Mouse (Mus musculus) embryonic facial prominence, embryonic 12.5 days (tissue): ENCODE data around the gene Slc38a6. TPM values are rescaled to one million over a fixed set of nuclear protein-coding genes. Genes with fewer than 3 reads are reported as not detected.
A peak's percentile ranks its signal among the peaks of the same experiment; 100 is the strongest.

Experiments used
- ATAC-seq: fragments of 200-750 bp; cut with Nextera tagmentation; 2 replicates; pipeline ENCODE4 v1.8.0; 2017; ENCODE audit not compliant: insufficient number of reproducible peaks, insufficient read depth, low FRiP score, low TSS enrichment
- H3K27ac ChIP-seq: fragments of 300-500 bp; sonication (generic); 2 replicates; pipeline ENCODE4 v1.5.1; 2016; ENCODE audit warnings: mild to moderate bottlenecking
- H3K27me3 ChIP-seq: fragments of 300-500 bp; sonication (generic); 2 replicates; pipeline ENCODE4 v1.6.1; 2016; ENCODE audit warnings: mild to moderate bottlenecking, moderate library complexity
- H3K36me3 ChIP-seq: fragments of 300-500 bp; sonication (generic); 2 replicates; pipeline ENCODE4 v1.6.1; 2016; ENCODE audit warnings: mild to moderate bottlenecking
- H3K4me1 ChIP-seq: fragments of 300-500 bp; sonication (generic); 2 replicates; pipeline ENCODE4 v1.6.1; 2016
- H3K4me2 ChIP-seq: fragments of 300-500 bp; sonication (generic); replicated peaks from 2 replicates; pipeline ENCODE4 v1.6.1; 2016; ENCODE audit warnings: mild to moderate bottlenecking, moderate library complexity
- H3K4me3 ChIP-seq: fragments of 300-500 bp; sonication (generic); 2 replicates; pipeline ENCODE4 v1.5.1; 2016; ENCODE audit warnings: mild to moderate bottlenecking
- H3K9ac ChIP-seq: fragments of 300-500 bp; sonication (generic); 2 replicates; pipeline ENCODE4 v1.6.1; 2016; ENCODE audit warnings: mild to moderate bottlenecking, moderate library complexity
- H3K9me3 ChIP-seq: fragments of 300-500 bp; sonication (generic); 2 replicates; pipeline ENCODE4 v1.6.1; 2016; ENCODE audit warnings: mild to moderate bottlenecking, moderate library complexity
- WGBS: fragments of 180-500 bp; shearing (Covaris S2); methylation state at CpG from one replicate; pipeline ENCODE4 v1.1.7; 2016; 5-methylcytosine and 5-hydroxymethylcytosine counted together
- polyA plus RNA-seq: library from polyadenylated mRNA; unstranded; fragments of >200 nt; fragmentation: Nextera tagmentation; extraction: Ambion mirVana; gene quantifications from 2 replicates; pipeline ENCODE4 v1.2.1, GENCODE M21; 2016

Gene Slc38a6
- polyA plus RNA-seq, 1 experiment from 2014 or later = 17.2 TPM

- Histone ChIP-seq H3K27me3 (no peaks in the 10 kb centered on the region), H3K9ac (no peak overlapping the region), H3K27ac (no peak overlapping the region), H3K9me3 (peaks cover 2% of the 10 kb centered on the region; the same call in 1 of the 2 replicates), H3K4me3 (no peak overlapping the region), H3K36me3 (peaks cover 44% of the 10 kb centered on the region), H3K4me2 (no peak overlapping the region), H3K4me1 (no peaks in the 10 kb centered on the region)
- WGBS = 96% methylated on average over 3 of the region's 3 CpGs
- no peak for ATAC-seq
Measured at GRCm38 (mm10) chr12:73274921-73275320, 11.7 kb upstream of the Slc38a6 start.

DNA sequence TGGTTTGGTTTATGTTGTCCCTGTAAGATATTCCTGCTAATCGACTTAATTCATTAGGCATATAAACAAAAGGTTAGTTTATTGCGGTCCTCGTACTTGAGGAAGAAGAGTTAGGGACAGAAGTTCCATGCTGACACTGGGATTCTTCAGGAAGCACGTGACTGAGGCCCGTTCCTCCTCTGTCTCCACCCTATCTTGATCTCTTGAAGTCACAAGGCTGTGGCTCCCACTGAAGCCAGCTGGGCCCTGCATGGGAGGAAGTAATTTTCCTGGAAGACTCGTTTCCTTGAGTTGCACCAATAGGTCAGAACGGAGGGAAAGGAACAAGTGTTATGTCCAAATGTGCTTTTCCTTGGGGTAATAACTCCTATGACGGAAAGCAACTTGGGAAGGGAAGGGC, 1.0 kb downstream of the Slc38a6 start:
- H3K36me3 ChIP-seq = 0 out of 2 replicates have a peak, but pooled peaks cover 8% of the 10 kb centered on the region
- peak overlapping the region; percentile 69 for H3K9ac ChIP-seq
- H3K4me2 ChIP-seq = peak overlapping the region; percentile 69
- WGBS = 70% methylated on average over 8 of the region's 8 CpGs
- no peak for ATAC-seq
- H3K27me3 ChIP-seq = no peaks in the 10 kb centered on the region
- peaks cover 18% of the 10 kb centered on the region for H3K4me1 ChIP-seq
- H3K9me3 ChIP-seq = no peaks in the 10 kb centered on the region
- peak overlapping the region; percentile 78 for H3K4me3 ChIP-seq
- H3K27ac ChIP-seq = no peak overlapping the region

DNA sequence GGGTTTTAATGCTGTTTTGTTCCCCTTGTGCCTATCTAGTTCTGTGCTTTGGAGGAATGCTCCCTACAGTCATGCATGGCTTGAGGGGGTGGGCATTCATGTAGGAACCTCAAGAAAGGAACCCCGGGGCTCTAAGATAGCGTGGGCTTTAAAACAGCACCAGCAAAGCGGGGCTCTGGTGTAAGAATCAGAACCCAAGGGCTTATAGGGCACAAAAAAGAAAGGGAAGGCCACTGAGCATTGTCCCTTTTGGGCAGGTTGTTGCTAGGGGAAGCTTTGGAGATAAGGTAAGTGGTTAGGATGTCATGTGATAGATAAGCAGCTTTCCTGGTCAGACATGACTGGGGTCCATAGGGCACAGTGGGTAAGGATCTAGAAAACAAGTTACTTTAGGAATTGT, 2.0 kb downstream of the Slc38a6 start:
- no peak overlapping the region for H3K9ac ChIP-seq
- no peaks in the 10 kb centered on the region for H3K9me3 ChIP-seq
- 91% methylated on average over 3 of the region's 3 CpGs for WGBS
- no peak overlapping the region for H3K4me2 ChIP-seq
- 0 out of 2 replicates have a peak, but pooled peaks cover 6% of the 10 kb centered on the region for H3K36me3 ChIP-seq
- ATAC-seq = no peak
- H3K4me1 ChIP-seq = peaks cover 16% of the 10 kb centered on the region
- no peak overlapping the region for H3K4me3 ChIP-seq
- no peaks in the 10 kb centered on the region for H3K27me3 ChIP-seq
- no peak overlapping the region for H3K27ac ChIP-seq

GRCm38 (mm10) chr12:73294884-73295283, 8.3 kb downstream of the Slc38a6 start:
- no peak for ATAC-seq

GRCm38 (mm10) chr12:73295505-73296140, 9.0 kb downstream of the Slc38a6 start:
- H3K4me1 ChIP-seq = 0 out of 2 replicates have a peak, but pooled peaks cover 4% of the 10 kb centered on the region
- H3K9ac ChIP-seq = no peak overlapping the region
- 0 out of 2 replicates have a peak, but pooled peaks cover 2% of the 10 kb centered on the region for H3K27me3 ChIP-seq
- H3K4me2 ChIP-seq = no peak overlapping the region
- no peak overlapping the region for H3K27ac ChIP-seq
- peaks cover 9% of the 10 kb centered on the region; the same call in 1 of the 2 replicates for H3K36me3 ChIP-seq
- no peaks in the 10 kb centered on the region for H3K9me3 ChIP-seq
- no peak overlapping the region for H3K4me3 ChIP-seq
- no peak for ATAC-seq
- WGBS = 82% methylated on average over 11 of the region's 11 CpGs

More at GRCm38 (mm10) chr12:73294884-73295283, 8.3 kb downstream of the Slc38a6 start:
- Histone ChIP-seq H3K4me2 (no peak overlapping the region), H3K27me3 (0 out of 2 replicates have a peak, but pooled peaks cover 2% of the 10 kb centered on the region), H3K4me3 (no peak overlapping the region), H3K27ac (no peak overlapping the region), H3K36me3 (0 out of 2 replicates have a peak, but pooled peaks cover 9% of the 10 kb centered on the region), H3K4me1 (0 out of 2 replicates have a peak, but pooled peaks cover 4% of the 10 kb centered on the region), H3K9me3 (no peaks in the 10 kb centered on the region), H3K9ac (no peak overlapping the region)

- 93% methylated on average over 5 of the region's 5 CpGs for WGBS
- Histone ChIP-seq H3K4me3 (no peak overlapping the region), H3K27ac (no peak overlapping the region), H3K36me3 (peaks cover 4% of the 10 kb centered on the region; the same call in 1 of the 2 replicates), H3K27me3 (0 out of 2 replicates have a peak, but pooled peaks cover 2% of the 10 kb centered on the region), H3K9me3 (no peaks in the 10 kb centered on the region), H3K4me1 (0 out of 2 replicates have a peak, but pooled peaks cover 4% of the 10 kb centered on the region), H3K4me2 (no peak overlapping the region), H3K9ac (no peak overlapping the region)
- no peak for ATAC-seq
Measured at GRCm38 (mm10) chr12:73298621-73299020, 12.0 kb downstream of the Slc38a6 start.

DNA sequence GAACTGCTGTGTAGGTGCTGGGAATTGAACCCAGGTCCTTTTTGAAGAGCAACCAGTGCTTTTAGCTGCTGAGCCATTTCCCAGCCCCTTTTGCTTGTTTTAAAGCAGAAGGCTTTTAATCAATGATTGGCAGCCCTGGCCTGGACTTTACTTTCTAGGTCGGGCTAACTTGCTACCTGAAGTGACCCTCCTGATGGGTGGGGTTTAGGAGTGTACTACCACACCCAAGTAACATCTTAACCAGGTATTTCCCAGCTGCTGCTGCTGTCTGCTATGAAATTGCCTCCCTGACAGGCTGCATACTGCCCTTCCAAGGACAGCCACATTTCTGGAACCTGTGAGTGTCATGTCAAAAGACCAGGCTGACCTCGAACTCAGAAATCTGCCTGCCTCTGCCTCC, 14.0 kb downstream of the Slc38a6 start:
- Histone ChIP-seq H3K4me3 (no peak overlapping the region), H3K27ac (no peak overlapping the region), H3K4me2 (no peak overlapping the region), H3K4me1 (0 out of 2 replicates have a peak, but pooled peaks cover 4% of the 10 kb centered on the region), H3K9me3 (no peaks in the 10 kb centered on the region), H3K9ac (no peak overlapping the region), H3K27me3 (0 out of 2 replicates have a peak, but pooled peaks cover 2% of the 10 kb centered on the region), H3K36me3 (no peaks in the 10 kb centered on the region; the same call in 1 of the 2 replicates)
- ATAC-seq = no peak
- WGBS = 94% methylated on average over 2 of the region's 2 CpGs

- H3K9ac ChIP-seq = no peak overlapping the region
- H3K27me3 ChIP-seq = no peaks in the 10 kb centered on the region
- no peaks in the 10 kb centered on the region for H3K4me1 ChIP-seq
- H3K4me2 ChIP-seq = no peak overlapping the region
- no peak overlapping the region for H3K27ac ChIP-seq
- WGBS = 82% methylated on average over 4 of the region's 4 CpGs
- no peaks in the 10 kb centered on the region for H3K9me3 ChIP-seq
- no peaks in the 10 kb centered on the region; the same call in 1 of the 2 replicates for H3K36me3 ChIP-seq
- ATAC-seq = no peak
- no peak overlapping the region for H3K4me3 ChIP-seq
Measured at GRCm38 (mm10) chr12:73304636-73305035, 18.1 kb downstream of the Slc38a6 start.

GRCm38 (mm10) chr12:73307750-73308149, 21.2 kb downstream of the Slc38a6 start:
- Histone ChIP-seq H3K4me1 (no peaks in the 10 kb centered on the region), H3K27ac (no peak overlapping the region), H3K27me3 (no peaks in the 10 kb centered on the region), H3K9me3 (no peaks in the 10 kb centered on the region), H3K4me2 (no peak overlapping the region), H3K36me3 (0 out of 2 replicates have a peak, but pooled peaks cover 8% of the 10 kb centered on the region), H3K9ac (no peak overlapping the region), H3K4me3 (no peak overlapping the region)
- ATAC-seq = no peak
- 82% methylated on average over 4 of the region's 4 CpGs for WGBS

DNA sequence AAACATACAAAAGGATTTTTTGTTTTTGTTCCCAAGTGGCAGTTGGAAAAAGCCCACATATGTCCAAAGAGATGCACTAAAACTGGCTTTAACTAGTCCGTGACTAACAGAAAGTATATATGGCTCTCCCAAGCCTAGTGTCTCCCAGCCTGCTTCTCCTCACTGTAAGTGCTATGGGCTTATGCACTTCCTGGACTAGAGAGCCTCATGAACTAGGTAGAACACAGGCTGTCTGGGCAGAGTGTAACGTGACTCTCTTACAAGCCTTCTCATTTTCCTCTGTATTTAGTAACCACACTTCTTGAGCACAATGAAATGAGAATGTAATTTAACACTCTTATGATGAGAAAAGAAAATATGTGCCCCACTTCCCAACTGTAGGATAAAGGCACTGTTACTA, 22.1 kb downstream of the Slc38a6 start:
- Histone ChIP-seq H3K9ac (no peak overlapping the region), H3K4me3 (no peak overlapping the region), H3K27ac (no peak overlapping the region), H3K36me3 (0 out of 2 replicates have a peak, but pooled peaks cover 8% of the 10 kb centered on the region), H3K4me2 (no peak overlapping the region), H3K4me1 (no peaks in the 10 kb centered on the region), H3K9me3 (no peaks in the 10 kb centered on the region), H3K27me3 (no peaks in the 10 kb centered on the region)
- 64% methylated on average over 2 of the region's 2 CpGs for WGBS
- 0 out of 2 replicates have a peak, but pooled peaks have one; percentile 35 for ATAC-seq

- no peaks in the 10 kb centered on the region for H3K27me3 ChIP-seq
- H3K36me3 ChIP-seq = 0 out of 2 replicates have a peak, but pooled peaks cover 4% of the 10 kb centered on the region
- 91% methylated on average over 7 of the region's 7 CpGs for WGBS
- no peaks in the 10 kb centered on the region for H3K9me3 ChIP-seq
- no peaks in the 10 kb centered on the region for H3K4me1 ChIP-seq
- no peak overlapping the region for H3K4me3 ChIP-seq
- ATAC-seq = no peak
- no peak overlapping the region for H3K4me2 ChIP-seq
- H3K27ac ChIP-seq = no peak overlapping the region
- H3K9ac ChIP-seq = no peak overlapping the region
Measured at GRCm38 (mm10) chr12:73317706-73318686, 31.4 kb downstream of the Slc38a6 start.
